Mouse (Mus musculus) frontal cortex, postnatal 25 days (tissue): ENCODE measurements around the gene Akap2.

ENCODE experiments used
- DNase-seq, 2 experiments: peaks; one replicate each; pipeline ENCODE4 v3.0.0; 2022; ENCODE audit warnings: low spot score in 2 of 2

Gene Akap2

GRCm38 (mm10) chr4:57832318-57832717, 114.9 kb downstream of the Akap2 start:
- no peak for DNase-seq

GRCm38 (mm10) chr4:57833060-57833459, 115.6 kb downstream of the Akap2 start:
- DNase-seq = no peak

GRCm38 (mm10) chr4:57834141-57834540, 116.7 kb downstream of the Akap2 start:
- no peak for DNase-seq

GRCm38 (mm10) chr4:57837089-57837488, 119.6 kb downstream of the Akap2 start:
- DNase-seq = no peak

GRCm38 (mm10) chr4:57839343-57839742, 121.9 kb downstream of the Akap2 start:
- DNase-seq = no peak

GRCm38 (mm10) chr4:57841911-57842310, 124.5 kb downstream of the Akap2 start:
- no peak for DNase-seq

- DNase-seq = no peak
These were observed 125.2 kb downstream of the Akap2 start for GRCm38 (mm10) chr4:57842472-57843305.

GRCm38 (mm10) chr4:57845031-57845431, 127.6 kb downstream of the Akap2 start:
- peak in 1 of 2 experiments; percentile 11 for DNase-seq

- no peak for DNase-seq
These were observed 128.2 kb downstream of the Akap2 start for GRCm38 (mm10) chr4:57845541-57846210.

- no peak for DNase-seq
These were observed 129.0 kb downstream of the Akap2 start for GRCm38 (mm10) chr4:57846381-57846990.

GRCm38 (mm10) chr4:57846991-57847422, 129.6 kb downstream of the Akap2 start:
- DNase-seq = no peak

- DNase-seq = no peak
These were observed 130.2 kb downstream of the Akap2 start for GRCm38 (mm10) chr4:57847676-57848075.

GRCm38 (mm10) chr4:57849465-57849864, 132.0 kb downstream of the Akap2 start:
- DNase-seq = no peak

- no peak for DNase-seq
These were observed 134.3 kb downstream of the Akap2 start for GRCm38 (mm10) chr4:57851731-57852130.

- no peak for DNase-seq
These were observed 135.1 kb downstream of the Akap2 start for GRCm38 (mm10) chr4:57852461-57853040.

- DNase-seq = no peak
These were observed 136.7 kb downstream of the Akap2 start for GRCm38 (mm10) chr4:57854181-57854580.

- DNase-seq = no peak
These were observed 138.0 kb downstream of the Akap2 start for GRCm38 (mm10) chr4:57855281-57855941.

GRCm38 (mm10) chr4:57856673-57857072, 139.2 kb downstream of the Akap2 start:
- DNase-seq = no peak

GRCm38 (mm10) chr4:57860204-57860611, 142.8 kb downstream of the Akap2 start:
- DNase-seq = no peak

- no peak for DNase-seq
These were observed 143.7 kb downstream of the Akap2 start for GRCm38 (mm10) chr4:57861166-57861565.

- no peak for DNase-seq
These were observed 144.4 kb downstream of the Akap2 start for GRCm38 (mm10) chr4:57861856-57862255.
